Mouse (Mus musculus): ENCODE measurements around the gene 4933414I15Rik.

4933414I15Rik gene

GRCm38 (mm10) chr11:50943506-50943905 lies at the start of gene 4933414I15Rik:
Gene 4933414I15Rik (minus strand): TSS chr11:50943765.
- peak in 1 of 2 experiments; percentile 49 for DNase-seq (ENCODE audit: low spot score in 2 of 2)

- no peak for DNase-seq (ENCODE audit: low spot score in 2 of 2)
Measured at GRCm38 (mm10) chr11:50981667-50982066, 38.1 kb upstream of the 4933414I15Rik start, which contains the start of gene Olfr1377. Gene Olfr1377 (plus strand): TSS chr11:50981967.

- no peak for DNase-seq (ENCODE audit: low spot score in 2 of 2)
Measured at GRCm38 (mm10) chr11:50977216-50977615, 33.7 kb upstream of the 4933414I15Rik start.

GRCm38 (mm10) chr11:50966230-50966629 lies 22.7 kb upstream of the 4933414I15Rik start, which contains the start of gene Olfr1378:
Gene Olfr1378 (plus strand): TSS chr11:50966530.
- no peak for DNase-seq (ENCODE audit: low spot score in 2 of 2)

GRCm38 (mm10) chr11:50964886-50965285 lies 21.3 kb upstream of the 4933414I15Rik start:
- DNase-seq (ENCODE audit: low spot score in 2 of 2), result no peak

- no peak for DNase-seq (ENCODE audit: low spot score in 2 of 2)
Measured at GRCm38 (mm10) chr11:50953665-50954064, 10.1 kb upstream of the 4933414I15Rik start, which contains the start of gene Prop1. Gene Prop1 (minus strand): TSS chr11:50953765.

GRCm38 (mm10) chr11:50952290-50952689 lies 8.7 kb upstream of the 4933414I15Rik start:
- no peak for DNase-seq (ENCODE audit: low spot score in 2 of 2)

- DNase-seq (ENCODE audit: low spot score in 2 of 2), result no peak
Measured at GRCm38 (mm10) chr11:50942386-50942785, 1.2 kb downstream of the 4933414I15Rik start.

- peak in 1 of 2 experiments; percentile 40 for DNase-seq (ENCODE audit: low spot score in 2 of 2)
Measured at GRCm38 (mm10) chr11:50939621-50940366, 3.8 kb downstream of the 4933414I15Rik start.

GRCm38 (mm10) chr11:50938435-50938834 lies 5.1 kb downstream of the 4933414I15Rik start:
- no peak for DNase-seq (ENCODE audit: low spot score in 2 of 2)

GRCm38 (mm10) chr11:50932040-50932439 lies 11.5 kb downstream of the 4933414I15Rik start:
- no peak for DNase-seq (ENCODE audit: low spot score in 2 of 2)

- peak; percentile 52 to 72 for DNase-seq (ENCODE audit: low spot score in 2 of 2)
Measured at GRCm38 (mm10) chr11:50931451-50931866, 12.1 kb downstream of the 4933414I15Rik start, which contains the start of gene Zfp354b. Gene Zfp354b (minus strand): TSS chr11:50931633.

- no peak for DNase-seq (ENCODE audit: low spot score in 2 of 2)
Measured at GRCm38 (mm10) chr11:50931021-50931420, 12.5 kb downstream of the 4933414I15Rik start.

- DNase-seq (ENCODE audit: low spot score in 2 of 2), result no peak
Measured at GRCm38 (mm10) chr11:50930469-50931014, 13.0 kb downstream of the 4933414I15Rik start.

GRCm38 (mm10) chr11:50915671-50916320 lies 27.8 kb downstream of the 4933414I15Rik start, which contains the start of gene Zfp2:
Gene Zfp2 (minus strand): TSS chr11:50916165.
- DNase-seq (ENCODE audit: low spot score in 2 of 2), result peak; percentile 82 to 90

GRCm38 (mm10) chr11:50914461-50914860 lies 29.1 kb downstream of the 4933414I15Rik start:
- DNase-seq (ENCODE audit: low spot score in 2 of 2), result no peak

- no peak for DNase-seq (ENCODE audit: low spot score in 2 of 2)
Measured at GRCm38 (mm10) chr11:50913301-50913700, 30.3 kb downstream of the 4933414I15Rik start.

GRCm38 (mm10) chr11:50908136-50908535 lies 35.4 kb downstream of the 4933414I15Rik start:
- no peak for DNase-seq (ENCODE audit: low spot score in 2 of 2)

- DNase-seq (ENCODE audit: low spot score in 2 of 2), result no peak
Measured at GRCm38 (mm10) chr11:50897359-50897758, 46.2 kb downstream of the 4933414I15Rik start.

GRCm38 (mm10) chr11:50892441-50892840 lies 51.1 kb downstream of the 4933414I15Rik start:
- no peak for DNase-seq (ENCODE audit: low spot score in 2 of 2)

Measured in spleen, postnatal 4 days (tissue).